4 mouse cellular contexts compared by ENCODE assay signal in genomic region chr2:131755107-131755506, GRCm38 (mm10).
"Had no signal": no experiment of that assay in that cellular context is flagged by ENCODE, and none has a peak within 500 bp of the region (broad histone marks: within the 10 kb centered on the region; RNA-seq: fewer than 3 reads in every experiment).

No protein-coding gene starts in this region.

- DNase-seq: kidney, postnatal 36 days; layer of hippocampus, adult 9-11 months; lung, adult 18-20 months; right cerebral cortex, postnatal 14 days had no signal
